Mouse (Mus musculus) common myeloid progenitor, adult 5-6 weeks (primary cell): ENCODE results near the gene Gm12355. TPM values are rescaled to one million over a fixed set of nuclear protein-coding genes. Genes with fewer than 3 reads are reported as not detected.
"Not testable (repeated sequence)": the region's sequence is repeated elsewhere in the genome, so short reads cannot be mapped to it uniquely, and the experiment has no call there.

ENCODE experiments used
- ATAC-seq: replicated peaks from 2 replicates; pipeline ENCODE4 v1.8.0; 2016; ENCODE audit warnings: low read depth, mild to moderate bottlenecking, moderate TSS enrichment, inconsistent platforms; ENCODE audit not compliant: poor library complexity, severe bottlenecking
- total RNA-seq: library from RNA; stranded (forward); fragments of 200-1000, 187-1606 nt; gene quantifications from 2 replicates; pipeline ENCODE4 v1.2.3, GENCODE M21; 2017

The Gm12355 gene
- total RNA-seq, result 5.8 and 9.3 TPM in 2 replicates

DNA sequence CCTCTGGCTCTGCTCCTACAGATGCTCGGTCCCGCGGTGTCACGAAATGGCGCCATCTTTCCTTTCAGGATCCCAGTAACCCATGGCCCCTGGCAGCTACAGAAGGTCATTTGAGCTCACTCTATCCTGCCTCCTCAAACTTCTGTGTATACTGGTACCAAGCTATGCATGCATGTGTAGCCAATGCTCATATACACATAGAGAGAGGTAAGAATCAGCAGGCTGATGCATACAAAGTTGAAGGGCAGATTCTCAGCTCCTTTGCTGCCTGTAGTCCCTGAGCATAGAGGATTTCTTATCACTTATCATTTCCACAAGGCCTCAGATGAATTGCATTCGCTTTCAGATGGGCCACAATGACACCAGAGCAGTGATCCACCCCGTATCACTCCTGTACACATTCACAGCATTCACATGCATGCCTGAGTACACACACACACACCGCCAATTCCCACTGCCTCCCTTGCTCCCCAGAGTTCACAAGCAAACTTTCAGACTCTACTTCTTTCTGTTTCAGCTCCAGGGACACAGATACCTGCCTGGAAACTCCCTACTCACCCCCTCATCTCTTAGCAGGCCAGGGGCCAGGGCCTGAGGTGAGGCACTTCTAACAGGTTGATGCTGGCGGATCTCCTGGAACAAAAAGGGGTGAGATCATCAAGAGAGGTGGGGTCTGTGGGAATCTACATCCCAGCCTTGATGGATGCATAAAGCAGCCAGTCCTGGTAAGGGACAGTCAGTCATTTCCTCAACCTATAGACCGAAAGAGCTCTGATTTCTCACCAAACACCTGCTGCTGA lies at the start of gene Gm12355, which contains the start of gene Gsdma3:
Gm12355 (minus strand) TSS at position 51 of the 800 bp plus-strand sequence.
Gsdma3 (plus strand) TSS at position 750 of the 800 bp plus-strand sequence.
- ATAC-seq, result no peak

GRCm38 (mm10) chr11:98673136-98673535 lies 47.7 kb upstream of the Gm12355 start:
- peak; percentile 92 for ATAC-seq

DNA sequence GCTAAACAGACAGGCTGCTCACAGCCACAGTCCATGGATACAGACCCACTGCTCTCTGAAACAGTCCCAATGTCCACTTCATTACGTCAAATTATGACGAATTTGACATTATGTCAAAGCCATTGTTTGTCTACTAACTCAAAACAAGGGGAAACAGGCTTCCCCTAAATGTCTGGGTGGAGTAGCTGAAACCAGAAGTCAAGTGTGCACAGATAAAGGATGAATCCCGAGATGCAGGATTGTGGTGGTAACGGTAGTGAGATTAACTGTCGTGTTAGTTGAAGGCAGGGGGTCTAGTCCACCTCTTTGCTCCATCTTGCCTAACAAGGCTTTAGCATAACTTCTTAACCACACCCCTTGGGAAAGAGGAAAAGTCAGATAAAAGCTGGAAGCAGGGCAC lies 47.0 kb upstream of the Gm12355 start:
- no peak for ATAC-seq

- ATAC-seq, result no peak
Observed at GRCm38 (mm10) chr11:98671857-98672256, 46.4 kb upstream of the Gm12355 start.

- ATAC-seq, result no peak
Observed at GRCm38 (mm10) chr11:98671284-98671815, 45.9 kb upstream of the Gm12355 start.

DNA sequence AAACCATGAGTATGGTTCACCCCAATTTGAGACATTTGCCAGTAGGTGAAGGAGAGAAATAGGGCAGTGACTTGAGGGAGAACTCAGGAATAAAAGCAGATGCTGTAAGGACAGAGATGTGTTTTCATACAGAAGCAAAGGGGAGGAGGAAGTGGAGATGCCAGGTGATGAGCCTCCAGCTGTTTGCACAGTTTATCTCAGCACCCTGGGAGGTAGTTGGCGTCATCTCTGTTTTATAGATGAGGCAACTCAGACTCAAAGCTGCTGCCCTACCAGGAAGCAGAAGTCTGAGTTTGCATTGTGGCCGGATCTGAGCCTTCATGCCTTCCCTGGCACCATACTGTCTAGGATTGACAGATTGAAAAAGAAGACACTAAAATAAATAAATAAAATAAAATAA lies 43.5 kb upstream of the Gm12355 start:
- ATAC-seq, result no peak

GRCm38 (mm10) chr11:98664091-98664490 lies 38.6 kb upstream of the Gm12355 start, which contains the start of gene Gsdma:
Gene Gsdma (plus strand): TSS chr11:98664351.
- no peak; the same call in 1 of the 2 replicates for ATAC-seq

- peak; percentile 92 for ATAC-seq
Observed at GRCm38 (mm10) chr11:98660517-98660916, 35.1 kb upstream of the Gm12355 start.

GRCm38 (mm10) chr11:98655076-98655475 lies 29.6 kb upstream of the Gm12355 start:
- ATAC-seq, result peak; percentile 94

DNA sequence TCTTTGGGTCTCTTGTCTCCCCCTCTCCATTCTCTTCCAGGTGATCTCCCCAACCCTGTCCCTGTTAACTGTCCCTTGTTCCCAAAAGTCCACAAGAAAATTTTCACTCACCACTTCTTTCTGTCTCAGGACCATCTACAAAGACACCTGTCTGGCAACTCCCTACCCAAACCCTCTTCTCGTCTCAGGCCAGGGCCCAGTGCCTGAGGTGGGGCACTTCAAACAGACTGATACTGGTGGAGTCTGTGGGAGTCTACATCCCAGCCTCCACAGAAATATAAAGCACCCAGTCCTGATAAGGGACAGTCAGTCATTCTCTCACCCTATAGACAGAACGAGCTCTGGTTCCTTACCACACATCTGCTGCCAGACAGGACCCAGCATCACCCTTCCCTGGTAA lies 21.0 kb upstream of the Gm12355 start, which contains the start of gene Gsdma2:
Gsdma2 (plus strand) TSS at position 301 of the 400 bp plus-strand sequence.
- no peak for ATAC-seq

- no peak for ATAC-seq
Observed at GRCm38 (mm10) chr11:98645946-98646345, 20.5 kb upstream of the Gm12355 start.

DNA sequence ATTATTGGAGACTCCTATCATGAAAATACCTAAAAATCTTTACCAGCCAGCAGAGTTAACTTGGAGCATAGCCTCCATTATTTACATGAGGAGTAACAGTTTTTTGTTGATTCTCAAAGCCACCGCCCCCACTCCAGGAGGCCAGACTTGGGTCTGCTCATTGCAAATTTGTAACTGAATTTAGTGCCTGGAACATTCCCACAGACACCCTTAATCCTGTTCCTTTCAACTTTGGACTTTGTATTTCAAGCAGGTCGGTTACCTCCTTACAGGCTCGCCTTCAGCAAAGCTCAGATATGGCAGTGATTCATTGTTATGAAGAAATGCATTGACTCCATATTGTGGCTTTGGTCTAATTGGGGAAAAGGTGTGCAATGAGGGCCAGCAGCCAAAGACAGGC lies 19.3 kb upstream of the Gm12355 start:
- ATAC-seq, result no peak

DNA sequence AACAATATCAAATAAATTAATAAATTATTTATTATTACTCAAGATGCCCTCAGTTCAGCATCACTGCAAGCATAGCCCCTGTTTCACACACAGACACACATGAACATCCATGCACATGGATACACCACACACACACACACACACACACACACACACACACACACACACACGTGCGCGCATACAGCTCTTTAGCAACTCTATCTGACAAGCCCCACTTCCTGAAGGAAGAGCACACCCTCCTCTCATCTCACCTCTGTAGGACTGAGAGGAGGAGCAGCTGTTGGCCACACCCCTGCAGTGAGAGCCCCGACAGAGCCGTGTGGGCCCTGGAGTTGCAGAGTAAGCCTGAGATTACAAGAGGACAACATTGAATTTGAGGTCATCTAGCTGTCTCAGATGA lies 14.6 kb upstream of the Gm12355 start:
- ATAC-seq, result no peak

GRCm38 (mm10) chr11:98637501-98637900 lies 12.0 kb upstream of the Gm12355 start:
- no peak for ATAC-seq

GRCm38 (mm10) chr11:98635312-98635970 lies 10.0 kb upstream of the Gm12355 start:
- peak; percentile 98 for ATAC-seq

GRCm38 (mm10) chr11:98630646-98631045 lies 5.2 kb upstream of the Gm12355 start:
- ATAC-seq, result no peak

GRCm38 (mm10) chr11:98628706-98629105 lies 3.2 kb upstream of the Gm12355 start:
- ATAC-seq, result no peak

- not testable (repeated sequence) for ATAC-seq
Observed at GRCm38 (mm10) chr11:98624381-98624780, 1.1 kb downstream of the Gm12355 start.

GRCm38 (mm10) chr11:98623981-98624380 lies 1.5 kb downstream of the Gm12355 start:
- not testable (repeated sequence) for ATAC-seq

GRCm38 (mm10) chr11:98620791-98621190 lies 4.7 kb downstream of the Gm12355 start:
- no peak for ATAC-seq

- peak; percentile 88 for ATAC-seq
Observed at GRCm38 (mm10) chr11:98606763-98607162, 18.7 kb downstream of the Gm12355 start.
